8 mouse cellular contexts compared by ENCODE assay signal in the genomic region with DNA sequence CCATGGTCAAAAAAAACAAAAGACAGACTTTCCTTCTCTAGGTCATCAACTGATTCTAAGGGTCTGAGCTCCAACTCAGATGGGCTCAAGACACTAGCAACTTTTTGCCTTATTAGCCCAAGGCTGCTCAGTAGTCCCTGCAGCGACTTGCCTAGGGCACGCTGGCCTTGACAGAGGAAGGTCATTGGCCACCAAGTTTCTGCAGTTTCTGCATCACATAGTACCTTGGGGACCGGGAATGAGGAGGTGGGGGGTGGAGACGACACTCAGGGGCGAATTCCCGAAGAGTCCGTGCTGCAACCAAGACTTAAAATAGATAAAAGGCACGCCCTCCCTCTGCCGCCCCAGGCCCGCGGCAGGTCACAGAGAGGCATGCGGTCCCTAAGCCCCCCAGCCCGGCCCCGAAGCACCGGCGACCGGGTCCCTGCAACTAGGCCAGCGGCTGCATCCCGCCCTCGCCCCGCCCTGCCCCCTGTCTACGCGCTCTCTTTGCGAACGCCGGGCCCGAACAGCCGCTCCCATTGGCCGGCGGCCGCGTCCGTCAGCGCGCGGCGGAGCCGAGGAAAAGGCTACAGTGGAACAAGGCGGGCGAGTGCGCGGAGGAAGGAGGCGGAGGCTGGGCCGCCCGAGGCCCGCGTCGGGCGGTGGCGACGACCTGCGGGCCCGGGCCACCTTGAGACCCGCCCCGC. TPM values are rescaled to one million over a fixed set of nuclear protein-coding genes. Genes with fewer than 3 reads are reported as not detected.
DNase-seq lines count a peak whose midpoint lies in the region; ATAC-seq lines count a peak whose summit lies in the region.

No protein-coding gene starts in this region.

- peak; percentile 84 for ATAC-seq in common myeloid progenitor, adult 5-6 weeks (replicated peaks; ENCODE audit: low read depth, poor library complexity, severe bottlenecking)
- ATAC-seq in megakaryocyte progenitor cell, adult 5-6 weeks (replicated peaks; ENCODE audit: poor library complexity), result peak; percentile 93

- DNase-seq in ZHBTc4 (ENCODE audit: low read depth, low spot score), result peak; percentile 95
- peak; percentile 86 to 92 for DNase-seq in gastrocnemius, adult 8-10 months (ENCODE audit: low spot score in 2 of 2)
- peak; percentile 95 for DNase-seq in induced T-regulatory cell, adult 2 months (ENCODE audit: low read depth)
- DNase-seq in left cerebral cortex, adult 9 months (ENCODE audit: low spot score in 2 of 2), result peak; percentile 79 to 93
- DNase-seq in right cerebral cortex, postnatal 14 days, result peak; percentile 94
- peak; percentile 94 to 95 for DNase-seq in urinary bladder, postnatal 36 days (ENCODE audit: low spot score in 2 of 2)

RNA-seq across cellular contexts. Expression of a gene that starts 0.7 kb away (rescaled TPM):
- total RNA-seq in common myeloid progenitor, adult 5-6 weeks (2017), result 6.1 and 9.2 TPM in 2 replicates
- under 1 TPM; 0.27 to 0.97 (median 0.53) TPM for total RNA-seq in gastrocnemius, adult 8-10 months (2022)
- 3.5 and 5.1 TPM in 2 replicates for total RNA-seq in megakaryocyte progenitor cell, adult 5-6 weeks (2015)
- total RNA-seq in megakaryocyte progenitor cell, adult 5-6 weeks (2017), result 4.6 and 5.6 TPM in 2 replicates

Comparison
In these comparisons a context has a peak if more than half of its experiments do, and no peak if none do; other contexts are left out.
1. Peak in every context shown above with its lines: DNase-seq and ATAC-seq.